Mouse (Mus musculus) kidney, adult 9 months (tissue): ENCODE measurements at regions not wholly inside any gene's neighbourhood (a gene's known extent, or its start where the extent isn't known, plus 50 kb on each side); places are given as distances from the start of the nearest gene placed in this dataset.
A peak's percentile ranks its signal among the peaks of the same experiment; 100 is the strongest.

Experiments
- DNase-seq: peaks from one replicate; pipeline ENCODE4 v3.0.0; 2022

DNA sequence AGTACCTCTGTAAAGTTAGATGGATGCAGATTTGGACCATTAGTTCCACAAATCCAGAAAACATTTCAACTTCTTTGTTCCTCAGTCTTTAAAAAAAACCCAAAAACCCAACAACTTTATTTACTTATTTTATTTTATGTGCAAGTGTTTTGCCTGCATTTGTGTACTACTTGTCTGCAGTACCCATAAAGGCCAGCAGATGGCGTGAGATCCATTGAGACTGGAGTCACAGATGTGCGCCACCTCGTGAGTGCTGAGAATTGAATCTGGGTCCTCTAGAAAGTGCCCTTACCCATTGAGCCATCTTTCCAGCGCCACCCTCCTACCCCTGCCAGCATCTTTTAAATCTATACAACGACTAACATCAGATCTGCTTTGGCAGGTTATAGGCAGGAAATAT, 53.0 kb downstream of the Gm12689 start:
- DNase-seq: no peak

DNA sequence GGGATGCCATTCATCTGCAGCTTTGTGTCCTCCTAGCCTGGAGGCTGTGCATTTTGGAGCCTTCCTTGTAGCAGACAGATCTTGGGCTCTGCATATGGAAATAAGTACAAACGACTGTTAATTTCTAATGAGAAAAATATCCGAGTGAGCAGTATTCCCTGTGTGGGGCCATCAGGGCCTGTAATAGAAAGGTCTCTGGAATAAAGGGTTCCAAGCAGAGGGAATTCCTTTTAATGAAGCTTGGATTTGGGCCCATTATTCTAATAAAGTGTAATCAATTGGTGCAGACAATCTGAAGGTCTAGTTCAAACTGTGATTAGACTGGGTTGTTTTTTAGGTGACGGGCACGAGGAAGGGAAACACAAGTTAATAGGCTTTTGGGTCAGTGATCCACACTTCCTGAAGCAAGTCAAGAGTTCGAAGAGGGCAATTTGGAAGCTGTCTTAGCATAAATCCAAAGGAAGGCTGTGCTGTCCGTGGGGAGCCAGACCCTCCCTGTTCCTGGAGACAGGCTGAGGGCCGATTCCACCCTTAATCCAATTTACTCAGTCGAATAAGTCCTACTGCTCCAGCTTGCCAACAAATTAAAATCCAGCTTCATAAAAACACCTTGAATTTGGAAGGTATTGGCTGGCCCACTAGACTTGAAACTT, 57.5 kb downstream of the Gm12689 start:
- DNase-seq: no peak

DNA sequence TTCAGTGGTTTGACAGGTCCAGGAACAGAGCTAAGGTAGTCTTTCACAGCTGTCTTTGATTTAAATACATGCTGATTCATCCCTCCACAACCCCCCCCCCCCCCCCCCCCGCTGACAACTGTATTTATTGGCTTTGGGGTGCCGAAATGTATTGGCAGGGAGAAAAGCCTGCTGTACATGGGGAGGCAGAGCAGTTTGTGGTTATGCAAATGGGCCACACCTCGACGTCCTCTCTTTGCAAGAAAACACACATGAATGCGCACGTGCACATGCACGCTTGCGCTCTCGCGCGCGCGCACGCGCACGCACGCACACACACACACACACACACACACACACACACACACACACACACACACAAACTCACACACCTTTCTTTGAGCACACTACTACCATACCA, 58.5 kb downstream of the Gm12689 start:
- no peak for DNase-seq

DNA sequence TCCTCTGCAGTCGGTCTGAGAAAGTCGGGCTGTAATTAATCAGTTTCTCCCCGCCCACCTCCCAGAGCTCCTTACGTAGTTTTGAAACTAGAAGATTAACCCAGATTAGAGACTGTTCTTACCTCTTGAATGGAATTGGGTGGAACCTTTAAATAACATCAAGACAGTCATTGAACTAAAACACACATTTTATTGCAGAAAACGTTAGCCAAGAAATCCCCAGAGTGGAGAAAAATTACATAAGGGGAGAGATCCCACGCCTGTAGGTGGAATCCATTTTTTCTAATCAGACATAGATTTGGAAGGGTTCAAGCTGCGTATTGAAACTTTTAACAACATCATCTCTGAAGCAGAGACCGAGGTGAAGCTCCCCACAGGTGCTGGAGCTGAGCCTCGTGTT, 59.1 kb downstream of the Gm12689 start:
- DNase-seq: no peak

DNA sequence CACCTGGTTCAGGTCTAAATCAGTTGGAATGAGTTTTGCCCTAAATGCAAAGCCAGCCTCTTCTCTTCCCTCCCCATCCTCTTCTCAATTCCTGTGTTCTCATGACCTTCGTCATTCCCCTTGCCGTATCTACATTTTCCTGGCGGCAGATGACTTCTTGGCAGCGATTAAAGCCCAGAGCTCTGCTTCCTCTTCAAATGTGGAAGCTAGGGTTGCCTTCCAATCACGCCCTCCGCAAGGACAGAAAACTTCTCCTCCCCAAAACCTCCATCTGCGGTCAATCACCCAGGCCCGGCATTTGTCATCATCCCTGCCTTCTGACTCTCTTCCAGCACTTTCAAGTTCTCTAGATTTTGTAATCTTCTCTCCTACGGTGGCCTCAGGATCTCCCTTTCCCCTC, 72.3 kb downstream of the Gm12689 start:
- no peak for DNase-seq

DNA sequence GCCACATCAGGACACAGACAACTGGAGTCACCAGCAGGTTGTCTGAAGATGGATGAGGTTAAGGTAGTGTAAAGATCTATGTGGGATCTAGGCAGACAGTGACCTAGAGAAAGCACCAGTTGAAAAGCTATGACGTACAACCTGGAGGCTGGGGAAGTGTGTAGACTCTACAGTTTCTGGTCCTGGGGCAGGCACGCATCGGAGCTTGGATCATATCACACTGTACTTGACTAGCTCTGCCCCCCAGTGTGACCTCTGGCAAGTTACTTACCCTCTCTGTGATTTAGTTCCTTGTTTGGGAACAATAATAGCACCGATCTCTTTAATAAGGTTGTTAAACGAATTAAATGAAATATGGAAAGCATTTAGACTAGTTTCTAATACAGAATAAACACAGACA, 75.5 kb downstream of the Gm12689 start:
- no peak for DNase-seq

DNA sequence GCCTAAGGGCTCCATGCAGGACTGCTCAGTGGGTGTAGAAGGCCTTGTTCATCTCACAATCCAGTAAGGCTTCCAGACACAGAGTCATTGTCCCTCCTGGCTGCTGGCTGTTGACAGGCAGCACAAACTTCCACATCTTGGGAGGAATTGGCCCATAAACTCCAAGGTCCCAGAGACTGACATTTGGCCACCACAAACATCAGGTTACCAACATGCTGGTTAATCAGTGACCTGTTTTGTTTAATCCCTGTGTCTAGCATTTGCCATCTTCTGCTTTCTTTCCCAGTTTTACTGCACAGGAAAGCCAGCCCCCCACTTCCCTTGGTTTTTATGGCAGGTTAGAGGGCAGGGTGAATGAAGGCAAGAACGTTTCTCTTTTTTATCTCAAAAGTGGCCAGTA, 80.5 kb downstream of the Gm12689 start:
- DNase-seq: peak; percentile 70

DNA sequence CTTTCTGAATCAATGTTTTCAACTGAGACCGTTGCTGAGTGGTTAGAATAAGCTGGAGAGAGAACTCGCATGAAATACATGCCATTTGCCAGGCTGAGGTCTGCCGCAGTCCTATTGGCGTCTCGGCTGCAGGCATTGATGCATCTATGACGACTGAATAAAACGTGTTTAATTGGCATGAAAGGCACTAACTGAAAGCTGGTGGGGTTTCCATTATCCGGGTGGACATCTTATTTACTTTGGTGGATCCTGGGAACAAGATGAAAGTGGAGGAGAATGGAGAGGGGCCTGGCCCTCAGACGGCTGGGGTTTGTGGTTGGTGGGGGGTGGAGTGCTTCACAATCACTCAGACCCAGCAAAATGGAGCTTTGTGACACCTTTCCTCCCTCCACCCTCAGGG, 81.2 kb downstream of the Gm12689 start:
- no peak for DNase-seq

DNA sequence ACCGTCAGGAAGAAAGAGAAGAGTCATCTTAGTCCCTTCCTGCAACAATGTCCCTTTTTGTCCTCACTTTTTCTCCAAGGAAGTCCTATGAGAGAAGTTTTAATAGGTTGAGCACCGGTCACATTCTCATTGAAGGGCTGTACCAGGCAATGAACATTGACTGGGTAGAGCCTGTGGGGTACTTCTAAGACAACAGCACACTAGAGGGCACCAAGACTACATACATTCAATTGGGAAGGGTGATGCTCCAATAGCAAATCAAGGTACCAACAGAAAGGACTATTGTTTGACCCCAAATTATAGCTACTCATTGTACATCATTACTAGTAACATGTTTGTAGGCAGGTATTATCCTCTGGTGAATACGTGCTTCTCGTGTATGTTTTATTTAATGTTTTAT, 84.3 kb downstream of the Gm12689 start:
- DNase-seq: peak; percentile 48

DNA sequence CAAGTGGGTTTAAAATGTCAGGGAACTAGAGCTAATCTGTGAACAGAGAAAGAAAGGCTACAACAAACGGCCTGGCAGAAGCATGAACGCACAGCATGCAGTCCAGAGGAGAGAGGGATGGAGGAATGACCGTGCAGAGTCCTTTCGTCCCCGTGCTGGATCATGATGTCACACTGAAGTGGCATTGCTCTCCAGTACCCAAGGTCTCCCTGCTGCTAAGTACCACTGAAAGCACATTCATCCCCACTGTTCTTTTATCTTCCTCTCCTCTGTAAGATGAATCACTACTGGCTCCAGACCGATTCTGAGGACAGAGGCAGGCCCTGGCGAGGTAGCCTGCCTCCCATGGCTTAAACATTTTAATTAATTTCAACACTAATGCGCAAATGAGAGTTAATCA, 89.7 kb downstream of the Gm12689 start:
- DNase-seq: peak; percentile 5

DNA sequence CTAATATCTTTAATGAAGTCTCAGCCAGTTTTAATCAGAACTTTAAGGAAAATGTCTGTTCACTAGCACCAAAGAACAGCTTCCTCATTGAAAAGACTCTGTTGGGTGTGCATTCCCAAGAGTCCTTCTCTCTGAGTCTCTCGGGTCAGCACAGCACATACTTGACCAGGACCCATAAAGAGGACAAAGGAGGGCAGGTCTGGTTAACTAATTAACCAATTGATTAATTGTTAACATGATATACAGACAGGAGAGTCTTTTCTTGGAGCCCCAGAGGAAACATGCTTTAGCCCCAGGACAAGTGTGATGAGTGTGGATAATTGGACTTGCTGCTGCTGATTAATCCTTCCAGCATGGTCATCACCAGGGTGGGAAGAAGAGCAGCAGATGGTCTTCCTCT, 93.7 kb downstream of the Gm12689 start:
- peak; percentile 82 for DNase-seq

DNA sequence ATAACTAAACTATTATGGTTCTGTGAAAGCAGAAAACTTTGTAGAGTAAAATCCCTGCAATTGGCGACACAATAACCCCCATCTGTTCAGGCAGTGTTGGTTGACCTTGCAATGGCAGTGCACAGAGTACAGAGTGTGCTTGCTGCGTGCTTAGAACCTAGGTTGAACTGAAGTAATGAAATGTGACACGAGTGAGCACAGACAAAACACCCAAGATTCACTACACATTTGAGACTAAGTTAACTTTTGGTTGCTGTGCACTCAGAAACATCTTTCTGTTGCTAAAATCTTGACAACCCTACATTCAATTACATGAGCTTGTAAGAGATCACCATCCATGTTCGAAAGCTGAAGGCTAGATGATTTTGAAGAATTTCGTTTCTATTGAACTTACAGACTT, 97.3 kb downstream of the Gm12689 start:
- DNase-seq: no peak

DNA sequence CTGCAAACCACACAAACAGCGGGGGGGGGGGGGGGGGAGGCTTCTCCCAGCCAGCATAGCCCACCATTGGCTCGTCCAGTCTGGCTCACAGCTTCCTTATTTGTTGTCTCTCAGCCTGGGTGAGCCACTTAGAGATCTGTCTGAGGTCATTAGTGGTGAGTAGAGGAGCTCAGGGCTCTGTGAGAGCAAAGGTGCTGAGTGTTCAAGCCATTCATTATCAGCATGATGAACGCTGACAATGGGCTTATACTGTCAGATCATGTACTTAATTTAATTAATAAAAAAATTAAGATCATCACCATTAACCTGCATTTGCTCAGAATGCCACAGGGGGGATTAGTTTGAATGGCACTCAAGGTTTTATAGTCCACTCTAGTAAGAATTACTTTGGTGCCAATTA, 98.5 kb downstream of the Gm12689 start:
- DNase-seq: no peak

DNA sequence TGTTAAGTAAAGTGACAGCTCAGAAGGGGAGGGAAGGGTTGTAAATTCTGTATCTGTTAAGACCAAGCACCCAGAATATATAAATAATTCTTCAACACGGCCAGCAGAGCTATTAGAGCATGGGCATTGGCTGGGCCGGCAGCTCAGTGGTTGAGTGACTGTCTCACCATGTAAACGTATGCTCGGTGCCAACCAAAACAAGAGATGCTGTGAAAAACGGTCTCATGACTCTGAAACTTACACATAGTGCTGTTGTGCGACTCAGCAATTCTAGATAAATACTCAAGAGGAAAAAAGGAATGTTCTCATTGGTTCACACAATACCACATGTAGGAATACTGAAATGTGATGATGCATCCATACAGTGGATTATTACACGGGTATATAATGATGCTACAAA, 111.8 kb downstream of the Gm12689 start:
- no peak for DNase-seq

DNA sequence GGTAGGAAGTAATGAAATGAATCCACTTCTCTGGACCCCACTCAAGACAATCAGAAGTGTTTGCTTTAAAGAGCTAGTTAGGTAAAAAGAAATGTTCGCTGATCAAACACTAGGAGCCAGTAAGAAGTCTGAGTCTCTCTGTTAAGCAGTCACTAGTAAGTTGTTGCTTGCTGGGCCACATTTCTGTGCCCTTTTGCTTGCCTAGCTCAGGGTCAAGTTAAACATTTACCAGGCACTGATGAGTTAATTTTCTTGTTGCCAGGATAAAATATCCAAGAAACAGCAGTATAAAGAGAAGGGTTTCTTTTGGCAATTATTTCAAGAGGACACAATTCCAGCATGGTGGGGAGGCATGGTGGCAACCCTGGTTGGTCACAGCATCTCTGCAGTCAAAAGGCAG, 127.7 kb downstream of the Gm12689 start:
- DNase-seq: peak; percentile 85

DNA sequence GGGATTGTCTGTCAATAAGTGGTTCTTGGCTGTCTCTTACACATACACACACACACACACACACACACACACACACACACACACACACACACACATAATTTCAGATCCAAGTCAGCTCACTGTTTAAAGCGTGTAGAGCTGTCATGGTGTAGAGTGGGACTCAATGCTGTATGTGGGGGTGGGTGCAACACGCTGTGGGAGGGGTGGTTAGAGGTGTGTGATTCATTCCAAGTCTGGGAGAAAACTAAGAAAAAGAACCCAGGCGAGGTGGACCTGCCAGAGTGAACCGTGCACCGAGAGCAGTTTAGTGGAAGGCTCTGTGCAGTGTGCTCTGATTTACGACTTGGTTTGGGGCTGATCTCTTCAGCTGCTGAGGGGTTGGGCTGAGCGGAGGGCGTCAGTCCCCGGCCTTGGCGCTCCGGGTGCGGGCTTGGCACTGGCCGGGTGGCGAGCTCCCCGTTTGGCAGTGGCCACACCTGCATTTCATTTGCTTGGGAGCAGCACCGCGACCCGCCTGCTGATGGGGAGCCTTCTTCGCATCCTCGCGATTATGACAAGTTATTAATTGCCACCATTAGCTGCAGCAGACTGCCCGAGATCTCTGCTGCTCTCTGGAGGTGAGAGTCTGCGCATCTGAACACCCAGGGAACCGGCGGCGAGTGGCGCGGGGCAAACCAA, 149.5 kb downstream of the Gm12689 start:
- peak; percentile 12 for DNase-seq

DNA sequence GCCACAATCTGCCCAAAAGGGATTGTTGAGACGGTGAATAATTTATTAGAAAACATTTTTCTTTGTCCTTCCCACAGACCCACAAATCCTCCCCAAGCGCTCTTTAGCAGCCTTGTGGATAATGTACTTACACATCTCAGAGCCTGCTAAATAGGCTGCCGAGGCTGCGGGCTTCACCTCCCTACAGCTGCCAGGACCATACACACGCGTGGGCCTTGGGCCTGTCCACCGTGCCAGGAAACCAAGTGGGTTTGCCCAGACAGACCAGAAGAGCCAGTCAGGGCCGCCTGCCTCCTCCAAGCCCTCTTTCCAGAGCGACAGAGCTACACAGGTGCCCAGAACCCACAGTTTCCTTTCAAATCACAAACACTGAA, 150.0 kb downstream of the Gm12689 start:
- DNase-seq: no peak

DNA sequence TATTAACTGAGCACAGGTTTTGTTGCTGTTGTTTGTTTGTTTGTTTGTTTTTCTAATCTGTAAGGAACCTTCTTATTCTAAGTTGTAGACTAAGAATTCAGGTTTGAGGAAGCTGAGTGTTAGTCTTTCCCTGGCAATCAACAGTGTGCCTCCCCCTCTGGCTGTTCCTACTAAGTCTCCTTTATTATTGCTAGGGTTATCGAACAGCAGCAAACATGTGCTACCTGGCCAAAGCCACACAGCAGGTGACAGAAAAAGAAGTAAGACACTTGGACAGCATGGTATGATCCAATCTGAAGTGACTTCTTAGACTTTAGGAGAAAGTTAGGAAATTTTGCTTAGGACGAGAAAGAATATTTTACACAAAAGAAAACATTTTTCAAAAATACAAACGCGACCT, 163.3 kb downstream of the Gm12689 start:
- DNase-seq: peak; percentile 6

DNA sequence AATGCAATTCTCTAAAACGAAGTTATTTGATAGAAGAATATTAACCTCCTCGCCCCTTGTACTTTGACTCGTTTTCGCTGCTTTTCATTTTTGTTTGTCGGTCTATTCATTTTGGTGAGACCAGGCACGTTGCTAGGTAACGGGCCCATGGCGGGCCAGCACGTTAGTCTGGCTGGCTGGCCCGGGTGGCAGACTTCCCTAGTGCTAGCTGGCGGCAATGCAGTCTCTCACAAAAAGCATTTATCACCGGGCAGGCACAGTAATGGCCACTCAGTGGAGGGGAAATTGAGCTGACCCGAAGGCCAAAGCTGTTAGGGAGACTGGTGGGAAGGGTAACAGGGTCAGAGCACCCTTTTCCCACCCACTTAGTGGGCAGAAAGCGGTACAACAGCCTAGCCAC, 163.7 kb downstream of the Gm12689 start:
- DNase-seq: peak; percentile 73

DNA sequence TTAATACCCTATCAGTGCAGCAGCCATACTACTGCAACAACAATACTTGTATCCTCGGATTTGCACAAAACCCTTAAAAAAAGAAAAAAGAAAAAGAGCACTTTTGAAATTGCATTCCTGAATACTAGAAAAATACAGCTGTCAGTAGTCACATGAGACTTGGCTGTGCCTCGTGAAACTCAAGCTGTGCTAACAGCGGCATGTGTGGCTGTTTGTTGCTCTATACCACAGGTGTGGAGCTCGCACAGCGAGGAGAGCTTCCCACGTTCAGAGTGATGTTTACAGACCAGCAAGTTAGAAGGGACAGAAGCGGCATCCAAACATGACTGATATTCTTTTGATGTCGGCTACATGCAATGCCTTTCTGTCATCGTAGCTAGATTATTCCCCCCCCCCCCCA, 169.8 kb downstream of the Gm12689 start:
- no peak for DNase-seq

DNA sequence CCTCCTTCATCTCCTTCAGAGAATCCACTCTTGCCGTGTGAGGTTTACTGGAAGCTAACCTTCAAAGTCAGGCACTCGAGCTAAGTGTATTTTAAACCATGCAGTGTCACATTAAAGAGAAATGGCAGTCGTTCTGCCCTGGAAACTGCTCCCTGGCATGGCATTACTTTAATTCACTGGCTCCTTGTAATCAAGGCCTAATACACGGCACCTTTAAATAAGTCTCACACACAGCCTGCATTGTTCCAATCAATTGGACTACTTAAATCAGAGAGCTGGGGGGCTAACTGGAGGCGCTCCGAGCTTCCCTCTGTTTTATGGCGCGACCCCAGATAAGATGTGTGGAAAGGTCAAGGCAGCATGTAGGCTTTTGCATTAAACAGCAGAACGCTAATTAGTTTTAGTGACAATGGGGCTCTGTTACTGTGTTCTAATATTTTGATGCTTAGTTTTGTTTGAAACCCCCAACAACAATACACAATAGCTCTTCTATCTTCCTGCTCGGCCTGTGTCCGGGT, 180.1 kb downstream of the Gm12689 start:
- no peak for DNase-seq

DNA sequence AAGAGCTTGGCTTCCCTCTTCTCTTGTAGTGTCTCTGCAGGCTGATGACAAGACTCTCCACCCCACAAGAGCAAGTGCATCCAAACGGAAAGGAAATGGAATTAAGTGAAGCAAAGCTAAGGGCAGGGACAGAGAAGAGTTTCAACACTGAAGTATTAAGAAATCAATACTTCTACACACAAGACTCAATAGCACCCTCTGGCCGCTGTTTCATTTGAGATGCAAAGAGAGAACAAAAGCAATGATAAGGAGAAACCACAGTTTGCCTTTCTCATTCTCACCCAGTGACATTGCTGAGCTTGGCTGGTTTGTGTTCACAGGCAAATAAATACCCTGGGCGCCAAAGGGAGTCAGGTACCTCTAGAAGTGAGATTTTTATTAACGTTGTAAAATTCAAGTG, 171.8 kb upstream of the Foxd3 start:
- no peak for DNase-seq

DNA sequence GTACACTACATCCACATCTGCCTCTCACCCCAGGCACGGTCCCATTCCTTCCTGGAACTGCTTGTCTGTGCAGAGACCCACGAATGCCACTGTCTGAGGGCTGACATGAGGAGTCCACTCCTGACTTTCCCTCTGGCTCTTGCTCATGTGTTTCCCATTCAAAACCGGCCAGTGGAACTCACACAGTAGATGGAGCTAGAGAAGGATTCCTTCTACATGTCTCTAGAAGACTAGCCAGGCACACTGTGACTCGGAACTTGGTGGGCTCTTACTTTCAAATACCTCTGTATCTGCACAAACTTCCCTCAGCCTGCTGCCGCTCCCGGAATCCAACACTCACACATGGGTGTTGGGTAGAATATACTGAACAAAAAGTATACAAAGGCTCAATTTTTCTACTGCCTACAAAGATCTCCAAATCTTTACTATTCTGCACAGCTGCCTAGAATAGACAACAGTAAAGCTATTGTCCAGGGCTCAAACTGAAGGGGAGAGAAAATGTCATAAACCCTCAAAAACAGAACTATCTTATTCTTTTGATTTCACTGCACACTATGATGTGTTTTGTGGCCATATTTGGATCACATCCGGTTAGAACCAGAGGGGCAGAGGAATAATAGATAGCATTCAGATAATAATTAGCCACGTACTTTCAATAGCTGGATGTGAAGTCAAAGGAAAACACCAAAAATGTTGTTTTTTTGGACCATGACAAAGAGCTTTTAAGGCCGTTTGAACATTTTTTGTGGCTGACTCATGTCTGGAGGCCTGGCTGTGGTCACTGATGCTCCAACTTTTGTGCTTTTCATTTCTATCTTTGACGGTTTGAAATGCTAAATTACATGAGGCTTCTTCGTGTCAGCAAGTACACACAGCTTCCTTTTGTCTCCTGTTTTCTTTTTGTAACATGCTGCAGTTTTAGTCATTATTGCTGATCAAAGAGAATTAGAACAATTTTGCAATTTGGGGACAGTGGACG, 164.3 kb upstream of the Foxd3 start:
- no peak for DNase-seq
